Mouse (Mus musculus): ENCODE data around the gene Kcnj12.

- TF ChIP-seq CTCF (IDR thresholded peaks at IDR 0.05; ENCODE audit: low read depth) (no peak), EP300 (IDR thresholded peaks at IDR 0.05; ENCODE audit: low read depth) (no peak)
Measured at GRCm38 (mm10) chr11:60990428-60990827, 31.9 kb upstream of the Kcnj12 start.
